Mouse (Mus musculus) liver, adult 2 months (tissue): Measurements from ENCODE around the gene Galnt15. TPM values are rescaled to one million over a fixed set of nuclear protein-coding genes. Genes with fewer than 3 reads are reported as not detected.

ENCODE experiments used
- DNase-seq: peaks from one replicate; pipeline ENCODE4 v3.0.0-alpha.2; 2011; ENCODE audit warnings: low read depth, low spot score; ENCODE audit errors: extremely low read depth
- H3K27ac ChIP-seq: fragments of 200-500 bp; replicated peaks from 2 replicates; pipeline ENCODE4 v1.5.1; 2012; ENCODE audit warnings: low read depth, mild to moderate bottlenecking, control low read depth, inconsistent platforms, low read length; ENCODE audit not compliant: insufficient read depth
- H3K27me3 ChIP-seq: fragments of 200-500 bp; 2 replicates; pipeline ENCODE4 v1.6.1; 2012; ENCODE audit warnings: mild to moderate bottlenecking, moderate library complexity, low read length, inconsistent platforms; ENCODE audit not compliant: control insufficient read depth, insufficient read depth
- H3K36me3 ChIP-seq: fragments of 200-500 bp; 2 replicates; pipeline ENCODE4 v1.6.1; 2012; ENCODE audit warnings: low read length, inconsistent platforms; ENCODE audit not compliant: control insufficient read depth, insufficient read depth
- H3K4me1 ChIP-seq: fragments of 200-500 bp; 2 replicates; pipeline ENCODE4 v1.6.1; 2011; ENCODE audit warnings: low read length; ENCODE audit not compliant: control insufficient read depth, insufficient read depth
- H3K4me3 ChIP-seq: fragments of 200-500 bp; 2 replicates; pipeline ENCODE4 v1.5.1; 2011; ENCODE audit warnings: low read depth, mild to moderate bottlenecking, control low read depth, low read length, moderate library complexity; ENCODE audit not compliant: insufficient read depth
- H3K79me2 ChIP-seq: fragments of 200-500 bp; 2 replicates; pipeline ENCODE4 v1.6.1; 2012; ENCODE audit warnings: inconsistent platforms, mild to moderate bottlenecking, low read length, moderate library complexity; ENCODE audit not compliant: control insufficient read depth, insufficient read depth
- H3K9ac ChIP-seq: fragments of 200-500 bp; 2 replicates; pipeline ENCODE4 v1.6.1; 2012; ENCODE audit warnings: low read depth, mild to moderate bottlenecking, control low read depth, inconsistent platforms, low read length
- CTCF ChIP-seq: fragments of 200-500 bp; IDR thresholded peaks from 2 replicates; pipeline ENCODE4 v1.5.1; 2011; ENCODE audit warnings: low read depth, low read length, control low read depth
- POLR2A ChIP-seq: fragments of 200-500 bp; IDR thresholded peaks from 2 replicates; pipeline ENCODE4 v1.6.1; 2011; ENCODE audit warnings: low read length, control low read depth; ENCODE audit not compliant: insufficient read depth; ENCODE audit errors: extremely low read depth
- WGBS: fragments of 180-500 bp; shearing (Covaris S2); methylation state at CpG from one replicate; pipeline ENCODE4 v1.1.7; 2018; 5-methylcytosine and 5-hydroxymethylcytosine counted together
- polyA plus RNA-seq: library from polyadenylated mRNA; depleted of rRNA; stranded (reverse); fragments of >200 nt; gene quantifications from 2 replicates; pipeline ENCODE4 v1.2.3, GENCODE M21; 2012
- total RNA-seq: library from RNA; depleted of rRNA; stranded (reverse); fragments of >200 nt; gene quantifications from 2 replicates; pipeline ENCODE4 v1.2.3, GENCODE M21; 2014

The Galnt15 gene
- total and polyA plus RNA-seq, 2 experiments: 0.62 to 0.92 TPM

DNA sequence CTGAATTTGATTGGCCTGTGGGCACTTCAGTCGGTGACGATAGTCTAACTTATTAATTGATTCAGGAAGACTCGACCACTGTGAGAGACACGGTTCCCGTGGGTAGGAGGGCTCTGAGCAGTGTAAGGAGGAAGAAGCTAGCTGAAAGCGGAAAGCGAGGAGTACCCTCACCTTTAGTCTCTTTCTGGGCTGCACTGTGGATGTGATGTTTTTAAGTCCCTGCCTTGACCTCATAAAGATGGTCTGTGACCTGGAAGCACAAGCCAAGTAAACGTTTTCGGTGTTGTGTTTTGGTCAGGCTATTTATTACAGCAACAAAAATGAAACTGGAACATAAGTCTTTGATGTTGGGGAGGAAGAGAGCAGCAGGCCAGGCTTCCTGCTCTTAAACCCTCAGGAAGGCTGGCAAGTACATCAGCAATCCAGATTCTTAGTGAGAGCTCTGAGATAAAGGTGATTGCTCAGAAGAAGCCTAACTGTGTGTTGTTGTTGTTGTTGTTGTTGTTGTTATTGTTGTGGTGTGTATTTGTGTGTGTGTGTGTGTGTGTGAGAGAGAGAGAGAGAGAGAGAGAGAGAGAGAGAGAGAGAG lies 23.0 kb upstream of the Galnt15 start:
- Histone ChIP-seq H3K79me2 (no peaks in the 10 kb centered on the region), H3K27me3 (no peaks in the 10 kb centered on the region), H3K27ac (peak overlapping the region; percentile 39; the same call in 1 of the 2 replicates), H3K36me3 (no peaks in the 10 kb centered on the region), H3K4me1 (0 out of 2 replicates have a peak, but pooled peaks cover 2% of the 10 kb centered on the region), H3K9ac (no peak overlapping the region), H3K4me3 (no peak overlapping the region)
- 72% methylated on average over 9 of the region's 9 CpGs for WGBS
- no peak for DNase-seq
- no peak for TF ChIP-seq CTCF
- no peak for TF ChIP-seq POLR2A

- no peak for TF ChIP-seq CTCF
- TF ChIP-seq POLR2A: no peak
- no peaks in the 10 kb centered on the region for H3K79me2 ChIP-seq
- no peak overlapping the region for H3K9ac ChIP-seq
- no peaks in the 10 kb centered on the region for H3K27me3 ChIP-seq
- 48% methylated on average over 4 of the region's 4 CpGs for WGBS
- no peak overlapping the region for H3K27ac ChIP-seq
- 0 out of 2 replicates have a peak, but pooled peaks cover 2% of the 10 kb centered on the region for H3K4me1 ChIP-seq
- peak; percentile 72 for DNase-seq
- no peaks in the 10 kb centered on the region for H3K36me3 ChIP-seq
- no peak overlapping the region for H3K4me3 ChIP-seq
Measured at GRCm38 (mm10) chr14:32007654-32008335, 21.0 kb upstream of the Galnt15 start.

DNA sequence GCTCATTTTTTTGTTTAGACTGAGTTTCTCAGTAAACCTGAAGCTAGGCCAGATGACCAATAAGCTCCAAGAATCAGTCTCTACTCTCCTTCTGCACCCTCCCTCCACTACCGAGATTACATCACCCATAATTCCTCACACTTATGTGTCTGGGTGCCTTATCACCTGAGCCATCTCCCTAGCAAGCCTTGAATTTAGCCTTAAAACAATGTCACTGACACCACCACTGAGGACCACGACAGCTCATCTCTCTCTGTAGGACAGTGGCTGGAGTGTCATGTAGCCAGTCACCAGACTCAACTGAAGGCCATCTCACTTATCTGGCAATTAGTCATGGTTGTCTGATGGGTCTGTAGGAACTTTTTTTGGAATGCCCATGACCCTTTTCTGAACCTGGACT lies 19.1 kb upstream of the Galnt15 start:
- 0 out of 2 replicates have a peak, but pooled peaks cover 2% of the 10 kb centered on the region for H3K4me1 ChIP-seq
- no peak overlapping the region for H3K9ac ChIP-seq
- no peak overlapping the region for H3K4me3 ChIP-seq
- H3K27ac ChIP-seq: no peak overlapping the region
- no peaks in the 10 kb centered on the region for H3K79me2 ChIP-seq
- H3K27me3 ChIP-seq: no peaks in the 10 kb centered on the region
- H3K36me3 ChIP-seq: no peaks in the 10 kb centered on the region
- no peak for DNase-seq
- WGBS: 94% methylated on average over 2 of the region's 2 CpGs
- TF ChIP-seq POLR2A: no peak
- TF ChIP-seq CTCF: no peak

- H3K4me1 ChIP-seq: no peaks in the 10 kb centered on the region
- H3K27ac ChIP-seq: no peak overlapping the region
- TF ChIP-seq CTCF: no peak
- no peak for TF ChIP-seq POLR2A
- H3K9ac ChIP-seq: no peak overlapping the region
- no peaks in the 10 kb centered on the region for H3K79me2 ChIP-seq
- H3K27me3 ChIP-seq: no peaks in the 10 kb centered on the region
- no peak for DNase-seq
- no peaks in the 10 kb centered on the region for H3K36me3 ChIP-seq
- no peak overlapping the region for H3K4me3 ChIP-seq
- WGBS: 63% methylated on average over 6 of the region's 6 CpGs
Measured at GRCm38 (mm10) chr14:32011547-32012304, 17.1 kb upstream of the Galnt15 start.

- WGBS: 89% methylated on average over 7 of the region's 7 CpGs
- H3K9ac ChIP-seq: no peak overlapping the region
- peak; percentile 29 for DNase-seq
- H3K36me3 ChIP-seq: no peaks in the 10 kb centered on the region
- no peak overlapping the region for H3K4me3 ChIP-seq
- no peaks in the 10 kb centered on the region for H3K27me3 ChIP-seq
- no peaks in the 10 kb centered on the region for H3K79me2 ChIP-seq
- TF ChIP-seq POLR2A (no peak), CTCF (no peak)
- no peaks in the 10 kb centered on the region for H3K4me1 ChIP-seq
- H3K27ac ChIP-seq: no peak overlapping the region
Measured at GRCm38 (mm10) chr14:32015131-32015770, 13.5 kb upstream of the Galnt15 start.
